Mouse (Mus musculus): ENCODE data around the gene Trip6.

GRCm38 (mm10) chr5:137352011-137352975 is 38.1 kb upstream of the Trip6 start:
- TF ChIP-seq POLR2A (IDR thresholded peaks at IDR 0.05; ENCODE audit: low read depth, low read length): no peak
- TF ChIP-seq CTCF (conservative IDR thresholded peaks at IDR 0.05 in 1 of 2, IDR thresholded peaks at IDR 0.05 in 1 of 2; ENCODE audit: low read depth in 2 of 2, low read length in 2 of 2): no peak
- TF ChIP-seq ZC3H11A (IDR thresholded peaks at IDR 0.05; ENCODE audit: low read depth, low read length): no peak
